Mouse (Mus musculus) left cerebral cortex, postnatal 36 days (tissue): ENCODE data around the gene Eif2ak4. TPM values are rescaled to one million over a fixed set of nuclear protein-coding genes. Genes with fewer than 3 reads are reported as not detected.

ENCODE experiments used
- DNase-seq, 2 experiments: peaks; one replicate each; pipeline ENCODE4 v3.0.0; 2021 to 2022; ENCODE audit warnings: low spot score in 2 of 2, mixed read lengths in 1 of 2
- intact Hi-C: fragments of 180-260 bp; cut with DNase I; formaldehyde crosslinking; loops from one replicate; pipeline ENCODE4 v1.15.1; 2025
- total RNA-seq, 2 experiments: library from RNA; stranded (reverse); gene quantifications; 2 replicates each; pipeline ENCODE4 v1.2.3; 2021

Gene Eif2ak4
- total RNA-seq, 2 experiments from 2014 or later, result 18.1 to 24.8 TPM

GRCm38 (mm10) chr2:118401834-118402727 lies 13.7 kb downstream of the Eif2ak4 start:
- no peak for DNase-seq
- intact Hi-C loops, result loop anchor here (2.0 kb wide), 1 partner anchor 25 kb away; no protein-coding TSS in a partner anchor

- DNase-seq, result no peak
- intact Hi-C loops, result no loop called here
Observed at GRCm38 (mm10) chr2:118404336-118404735, 15.9 kb downstream of the Eif2ak4 start.

GRCm38 (mm10) chr2:118405568-118405967 lies 17.1 kb downstream of the Eif2ak4 start:
- intact Hi-C loops, result no loop called here
- no peak for DNase-seq

GRCm38 (mm10) chr2:118406811-118407210 lies 18.4 kb downstream of the Eif2ak4 start:
- no peak for DNase-seq
- intact Hi-C loops, result no loop called here

GRCm38 (mm10) chr2:118408336-118408895 lies 20.0 kb downstream of the Eif2ak4 start:
- intact Hi-C loops, result no loop called here
- no peak for DNase-seq

GRCm38 (mm10) chr2:118412821-118413220 lies 24.4 kb downstream of the Eif2ak4 start:
- no peak for DNase-seq
- intact Hi-C loops, result no loop called here

GRCm38 (mm10) chr2:118415601-118416355 lies 27.4 kb downstream of the Eif2ak4 start:
- no peak for DNase-seq
- intact Hi-C loops, result no loop called here

GRCm38 (mm10) chr2:118418076-118418475 lies 29.7 kb downstream of the Eif2ak4 start:
- intact Hi-C loops, result no loop called here
- DNase-seq, result no peak

- intact Hi-C loops, result no loop called here
- no peak for DNase-seq
Observed at GRCm38 (mm10) chr2:118421951-118422350, 33.5 kb downstream of the Eif2ak4 start.

- intact Hi-C loops, result no loop called here
- DNase-seq, result no peak
Observed at GRCm38 (mm10) chr2:118422385-118422784, 34.0 kb downstream of the Eif2ak4 start.

- DNase-seq, result no peak
- intact Hi-C loops, result no loop called here
Observed at GRCm38 (mm10) chr2:118428296-118428695, 39.9 kb downstream of the Eif2ak4 start.

- intact Hi-C loops, result no loop called here
Observed at GRCm38 (mm10) chr2:118429297-118429696, 40.9 kb downstream of the Eif2ak4 start.

GRCm38 (mm10) chr2:118430630-118431029 lies 42.2 kb downstream of the Eif2ak4 start:
- intact Hi-C loops, result no loop called here

More at GRCm38 (mm10) chr2:118429297-118429696, 40.9 kb downstream of the Eif2ak4 start:
- no peak for DNase-seq

GRCm38 (mm10) chr2:118431589-118431988 lies 43.2 kb downstream of the Eif2ak4 start:
- no peak for DNase-seq
- intact Hi-C loops, result no loop called here

More at GRCm38 (mm10) chr2:118430630-118431029, 42.2 kb downstream of the Eif2ak4 start:
- no peak for DNase-seq

GRCm38 (mm10) chr2:118442172-118442571 lies 53.8 kb downstream of the Eif2ak4 start:
- intact Hi-C loops, result loop anchor here (5.0 to 10.0 kb wide), 2 partner anchors 70 to 177 kb away; partner anchors contain the start of gene Gpr176
- no peak for DNase-seq

GRCm38 (mm10) chr2:118442723-118443122 lies 54.3 kb downstream of the Eif2ak4 start:
- intact Hi-C loops, result loop anchor here (5.0 to 10.0 kb wide), 2 partner anchors 70 to 178 kb away; partner anchors contain the start of gene Gpr176
- no peak for DNase-seq

- intact Hi-C loops, result loop anchor here (10.0 kb wide), 1 partner anchor 181 kb away; no protein-coding TSS in a partner anchor
- DNase-seq, result no peak
Observed at GRCm38 (mm10) chr2:118445696-118446674, 57.6 kb downstream of the Eif2ak4 start.

GRCm38 (mm10) chr2:118448181-118448580 lies 59.8 kb downstream of the Eif2ak4 start:
- intact Hi-C loops, result loop anchor here (10.0 kb wide), 1 partner anchor 183 kb away; no protein-coding TSS in a partner anchor
- DNase-seq, result peak; percentile 67 to 78

- DNase-seq, result no peak
- intact Hi-C loops, result no loop called here
Observed at GRCm38 (mm10) chr2:118451056-118451455, 62.6 kb downstream of the Eif2ak4 start.
